Mouse (Mus musculus) cortical plate, adult 2 months (tissue): ENCODE measurements around the gene Nppc.

Experiments used
- CTCF ChIP-seq: fragments of 200-500 bp; IDR thresholded peaks from 2 replicates; pipeline ENCODE4 v1.5.1; 2011; ENCODE audit warnings: mild to moderate bottlenecking, control low read depth, low read length; ENCODE audit not compliant: insufficient read depth; ENCODE audit errors: extremely low read depth
- POLR2A ChIP-seq: fragments of 200-500 bp; IDR thresholded peaks from 2 replicates; pipeline ENCODE4 v1.6.1; 2011; ENCODE audit warnings: mild to moderate bottlenecking, low read length, control low read depth; ENCODE audit not compliant: insufficient read depth; ENCODE audit errors: extremely low read depth

GRCm38 (mm10) chr1:86687236-86687635, 16.9 kb upstream of the Nppc start:
- TF ChIP-seq CTCF (no peak), POLR2A (no peak)
